Mouse (Mus musculus): ENCODE data around the gene Prkag2. TPM values are rescaled to one million over a fixed set of nuclear protein-coding genes. Genes with fewer than 3 reads are reported as not detected.
"Not testable (repeated sequence)": the region's sequence is repeated elsewhere in the genome, so short reads cannot be mapped to it uniquely, and the experiment has no call there.

Prkag2 gene
- total RNA-seq, 2 experiments from 2014 or later = 2.0 to 8.5 TPM

GRCm38 (mm10) chr5:24848261-24848660 is 252.2 kb downstream of the Prkag2 start:
- ATAC-seq (replicated peaks; ENCODE audit: low FRiP score, poor library complexity, severe bottlenecking) = not testable (repeated sequence)

- no peak for ATAC-seq (replicated peaks; ENCODE audit: low FRiP score, poor library complexity, severe bottlenecking)
Measured at GRCm38 (mm10) chr5:24843841-24844240, 256.6 kb downstream of the Prkag2 start.

- peak; percentile 37 for ATAC-seq (replicated peaks; ENCODE audit: low FRiP score, poor library complexity, severe bottlenecking)
Measured at GRCm38 (mm10) chr5:24843103-24843475, 257.4 kb downstream of the Prkag2 start.

- peak; percentile 88 for ATAC-seq (replicated peaks; ENCODE audit: low FRiP score, poor library complexity, severe bottlenecking)
Measured at GRCm38 (mm10) chr5:24842274-24843102, 258.0 kb downstream of the Prkag2 start, which contains the start of gene Rheb. Gene Rheb (minus strand): TSS chr5:24842624.

GRCm38 (mm10) chr5:24841662-24842273 is 258.7 kb downstream of the Prkag2 start:
- 0 out of 2 replicates have a peak, but pooled peaks have one; percentile 4 for ATAC-seq (replicated peaks; ENCODE audit: low FRiP score, poor library complexity, severe bottlenecking)

- no peak for ATAC-seq (replicated peaks; ENCODE audit: low FRiP score, poor library complexity, severe bottlenecking)
Measured at GRCm38 (mm10) chr5:24840975-24841431, 259.4 kb downstream of the Prkag2 start.

GRCm38 (mm10) chr5:24834491-24834890 is 266.0 kb downstream of the Prkag2 start:
- ATAC-seq (replicated peaks; ENCODE audit: low FRiP score, poor library complexity, severe bottlenecking) = no peak

- ATAC-seq (replicated peaks; ENCODE audit: low FRiP score, poor library complexity, severe bottlenecking) = no peak
Measured at GRCm38 (mm10) chr5:24831912-24832311, 268.5 kb downstream of the Prkag2 start.

- no peak for ATAC-seq (replicated peaks; ENCODE audit: low FRiP score, poor library complexity, severe bottlenecking)
Measured at GRCm38 (mm10) chr5:24828446-24828845, 272.0 kb downstream of the Prkag2 start.

- ATAC-seq (replicated peaks; ENCODE audit: low FRiP score, poor library complexity, severe bottlenecking) = no peak
Measured at GRCm38 (mm10) chr5:24827173-24827572, 273.3 kb downstream of the Prkag2 start.

GRCm38 (mm10) chr5:24826056-24826770 is 274.2 kb downstream of the Prkag2 start:
- ATAC-seq (replicated peaks; ENCODE audit: low FRiP score, poor library complexity, severe bottlenecking) = no peak

GRCm38 (mm10) chr5:24825365-24826055 is 274.9 kb downstream of the Prkag2 start:
- ATAC-seq (replicated peaks; ENCODE audit: low FRiP score, poor library complexity, severe bottlenecking) = no peak

- ATAC-seq (replicated peaks; ENCODE audit: low FRiP score, poor library complexity, severe bottlenecking) = no peak
Measured at GRCm38 (mm10) chr5:24823864-24824405, 276.5 kb downstream of the Prkag2 start.

GRCm38 (mm10) chr5:24822781-24823180 is 277.7 kb downstream of the Prkag2 start:
- no peak for ATAC-seq (replicated peaks; ENCODE audit: low FRiP score, poor library complexity, severe bottlenecking)

GRCm38 (mm10) chr5:24822231-24822630 is 278.2 kb downstream of the Prkag2 start:
- ATAC-seq (replicated peaks; ENCODE audit: low FRiP score, poor library complexity, severe bottlenecking) = not testable (repeated sequence)

GRCm38 (mm10) chr5:24821403-24821841 is 279.0 kb downstream of the Prkag2 start:
- no peak for ATAC-seq (replicated peaks; ENCODE audit: low FRiP score, poor library complexity, severe bottlenecking)

GRCm38 (mm10) chr5:24820627-24821026 is 279.8 kb downstream of the Prkag2 start:
- ATAC-seq (replicated peaks; ENCODE audit: low FRiP score, poor library complexity, severe bottlenecking) = no peak

GRCm38 (mm10) chr5:24817191-24817590 is 283.3 kb downstream of the Prkag2 start:
- no peak for ATAC-seq (replicated peaks; ENCODE audit: low FRiP score, poor library complexity, severe bottlenecking)

GRCm38 (mm10) chr5:24813946-24814345 is 286.5 kb downstream of the Prkag2 start:
- no peak for ATAC-seq (replicated peaks; ENCODE audit: low FRiP score, poor library complexity, severe bottlenecking)

Measured in erythroblast, adult 5-6 weeks (primary cell).